Mouse (Mus musculus): ENCODE results near the gene Pxdn. TPM values are rescaled to one million over a fixed set of nuclear protein-coding genes. Genes with fewer than 3 reads are reported as not detected.
A peak's percentile ranks its signal among the peaks of the same experiment; 100 is the strongest.

Gene Pxdn
- polyA plus RNA-seq, 1 experiment from 2014 or later, result 48.0 TPM

GRCm38 (mm10) chr12:30030571-30030970, 93.2 kb downstream of the Pxdn start:
- H3K4me1 ChIP-seq (replicated peaks), result peaks cover 5% of the 10 kb centered on the region
- WGBS, result 88% methylated on average over 5 of the region's 5 CpGs
- H3K4me3 ChIP-seq (replicated peaks), result no peak overlapping the region
- H3K27ac ChIP-seq, result no peak overlapping the region
- ATAC-seq, result no peak
- H3K27me3 ChIP-seq, result no peaks in the 10 kb centered on the region
- H3K36me3 ChIP-seq, result no peaks in the 10 kb centered on the region
- H3K9ac ChIP-seq (replicated peaks), result no peak overlapping the region
- no peaks in the 10 kb centered on the region for H3K9me3 ChIP-seq
- H3K4me2 ChIP-seq (replicated peaks), result no peak overlapping the region

- no peak overlapping the region for H3K9ac ChIP-seq (replicated peaks)
- H3K36me3 ChIP-seq, result no peaks in the 10 kb centered on the region
- WGBS, result 92% methylated on average over 5 of the region's 5 CpGs
- H3K9me3 ChIP-seq, result no peaks in the 10 kb centered on the region
- H3K27ac ChIP-seq, result no peak overlapping the region
- H3K4me2 ChIP-seq (replicated peaks), result no peak overlapping the region
- ATAC-seq, result no peak
- no peaks in the 10 kb centered on the region for H3K27me3 ChIP-seq
- H3K4me3 ChIP-seq (replicated peaks), result no peak overlapping the region
- peaks cover 21% of the 10 kb centered on the region for H3K4me1 ChIP-seq (replicated peaks)
These were observed 97.3 kb downstream of the Pxdn start for GRCm38 (mm10) chr12:30034681-30035080.

GRCm38 (mm10) chr12:30035406-30035805, 98.0 kb downstream of the Pxdn start:
- Histone ChIP-seq H3K36me3 (no peaks in the 10 kb centered on the region), H3K4me1 (replicated peaks) (peaks cover 21% of the 10 kb centered on the region), H3K27ac (peak overlapping the region; percentile 42; the same call in 1 of the 2 replicates), H3K27me3 (no peaks in the 10 kb centered on the region), H3K4me2 (replicated peaks) (no peak overlapping the region), H3K9me3 (no peaks in the 10 kb centered on the region), H3K4me3 (replicated peaks) (no peak overlapping the region), H3K9ac (replicated peaks) (no peak overlapping the region)
- 37% methylated on average over 1 of the region's 1 CpGs for WGBS
- no peak for ATAC-seq

GRCm38 (mm10) chr12:30035841-30036568, 98.6 kb downstream of the Pxdn start:
- H3K4me3 ChIP-seq (replicated peaks), result no peak overlapping the region
- ATAC-seq, result no peak
- peaks cover 21% of the 10 kb centered on the region for H3K4me1 ChIP-seq (replicated peaks)
- no peaks in the 10 kb centered on the region for H3K9me3 ChIP-seq
- H3K27ac ChIP-seq, result peak overlapping the region; percentile 42
- no peak overlapping the region for H3K4me2 ChIP-seq (replicated peaks)
- no peaks in the 10 kb centered on the region for H3K36me3 ChIP-seq
- no peak overlapping the region for H3K9ac ChIP-seq (replicated peaks)
- no peaks in the 10 kb centered on the region for H3K27me3 ChIP-seq

DNA sequence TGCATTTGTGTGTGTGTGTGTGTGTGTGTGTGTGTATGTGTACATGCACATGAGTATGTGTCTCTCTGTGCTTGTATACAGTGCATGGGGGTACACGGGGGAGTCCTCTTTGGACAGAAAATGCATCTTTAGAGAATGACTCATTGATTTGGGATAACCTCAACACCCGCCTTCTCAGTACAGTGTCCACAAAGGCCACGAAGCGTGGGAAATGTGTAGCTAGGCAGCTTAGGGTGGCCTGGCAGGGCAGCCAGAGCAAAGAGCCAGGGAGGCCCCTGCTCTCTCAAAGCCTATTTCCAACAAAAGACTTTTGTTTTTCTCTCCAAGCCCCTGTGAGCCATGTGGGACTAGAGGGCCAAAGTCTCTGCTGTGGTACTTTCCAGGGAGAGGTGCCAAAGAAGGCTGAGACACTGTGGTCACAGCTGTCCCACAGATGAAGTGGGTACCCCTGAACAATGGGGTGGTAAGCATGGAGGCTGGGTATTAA, 99.2 kb downstream of the Pxdn start:
- Histone ChIP-seq H3K36me3 (no peaks in the 10 kb centered on the region), H3K27ac (peak overlapping the region; percentile 42), H3K4me3 (replicated peaks) (no peak overlapping the region), H3K4me2 (replicated peaks) (no peak overlapping the region), H3K9ac (replicated peaks) (no peak overlapping the region), H3K9me3 (no peaks in the 10 kb centered on the region), H3K27me3 (no peaks in the 10 kb centered on the region), H3K4me1 (replicated peaks) (peaks cover 21% of the 10 kb centered on the region)
- WGBS, result 19% methylated on average over 4 of the region's 4 CpGs
- ATAC-seq, result peak; percentile 77

DNA sequence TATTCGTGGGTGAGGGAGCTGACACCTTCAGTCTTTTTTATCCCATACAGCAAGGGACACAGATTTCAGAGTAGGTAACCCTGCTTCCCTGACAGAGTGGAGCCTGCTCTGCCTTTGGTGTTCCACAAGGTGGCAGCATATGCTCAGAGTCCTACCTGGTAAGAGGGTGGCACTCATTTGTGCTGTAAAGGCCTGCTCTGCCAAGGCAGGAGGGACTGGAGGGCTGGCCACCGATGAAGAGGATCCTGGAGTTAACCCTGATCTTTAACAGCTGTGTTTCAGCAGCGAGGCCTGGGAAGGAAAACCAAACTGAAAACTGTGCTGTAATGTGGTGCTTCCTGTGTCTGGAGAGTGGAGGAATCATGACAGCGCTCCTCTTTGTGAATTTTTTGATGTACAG, 102.2 kb downstream of the Pxdn start:
- ATAC-seq, result peak; percentile 67
- 51% methylated on average over 4 of the region's 4 CpGs for WGBS
- H3K9ac ChIP-seq (replicated peaks), result no peak overlapping the region

GRCm38 (mm10) chr12:30040150-30040549, 102.7 kb downstream of the Pxdn start:
- Histone ChIP-seq H3K4me3 (replicated peaks) (no peak overlapping the region), H3K27ac (no peak overlapping the region), H3K9me3 (no peaks in the 10 kb centered on the region), H3K9ac (replicated peaks) (no peak overlapping the region), H3K27me3 (no peaks in the 10 kb centered on the region), H3K4me2 (replicated peaks) (no peak overlapping the region), H3K36me3 (no peaks in the 10 kb centered on the region), H3K4me1 (replicated peaks) (peaks cover 21% of the 10 kb centered on the region)
- no peak for ATAC-seq
- WGBS, result 27% methylated on average over 4 of the region's 4 CpGs

More for the DNA sequence above, 102.2 kb downstream of the Pxdn start:
- Histone ChIP-seq H3K9me3 (no peaks in the 10 kb centered on the region), H3K27ac (no peak overlapping the region), H3K4me1 (replicated peaks) (peaks cover 21% of the 10 kb centered on the region), H3K36me3 (no peaks in the 10 kb centered on the region), H3K27me3 (no peaks in the 10 kb centered on the region), H3K4me3 (replicated peaks) (no peak overlapping the region), H3K4me2 (replicated peaks) (no peak overlapping the region)

- no peak for ATAC-seq
- Histone ChIP-seq H3K4me1 (replicated peaks) (no peaks in the 10 kb centered on the region), H3K4me3 (replicated peaks) (no peak overlapping the region), H3K4me2 (replicated peaks) (no peak overlapping the region), H3K9me3 (no peaks in the 10 kb centered on the region), H3K27me3 (no peaks in the 10 kb centered on the region; the same call in 1 of the 2 replicates), H3K9ac (replicated peaks) (no peak overlapping the region), H3K36me3 (no peaks in the 10 kb centered on the region), H3K27ac (no peak overlapping the region)
- 86% methylated on average over 5 of the region's 6 CpGs for WGBS
These were observed 111.4 kb downstream of the Pxdn start for GRCm38 (mm10) chr12:30048848-30049247.

DNA sequence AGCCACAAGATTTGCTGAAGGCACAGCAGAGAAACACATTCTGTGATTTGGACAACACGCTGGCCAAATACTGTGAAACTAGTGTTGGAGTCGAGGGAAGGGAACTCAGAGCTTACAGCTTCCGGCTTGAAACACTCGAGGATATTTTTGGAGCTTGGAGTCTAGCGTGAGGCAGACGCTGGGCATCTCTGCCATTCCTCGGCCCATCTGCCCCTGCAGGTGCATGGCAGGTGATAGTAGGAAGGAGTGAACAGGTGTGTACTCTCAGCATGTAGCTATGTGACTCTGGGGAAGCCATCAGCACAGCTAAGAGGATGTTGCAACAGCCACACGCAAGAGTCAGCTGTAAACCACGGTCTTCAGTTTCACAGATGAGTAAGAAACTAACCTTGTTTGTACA, 112.4 kb downstream of the Pxdn start:
- no peak overlapping the region for H3K4me3 ChIP-seq (replicated peaks)
- H3K9me3 ChIP-seq, result no peaks in the 10 kb centered on the region
- ATAC-seq, result no peak
- no peak overlapping the region for H3K4me2 ChIP-seq (replicated peaks)
- no peaks in the 10 kb centered on the region for H3K4me1 ChIP-seq (replicated peaks)
- H3K9ac ChIP-seq (replicated peaks), result no peak overlapping the region
- WGBS, result 84% methylated on average over 9 of the region's 9 CpGs
- H3K27ac ChIP-seq, result no peak overlapping the region
- no peaks in the 10 kb centered on the region; the same call in 1 of the 2 replicates for H3K27me3 ChIP-seq
- no peaks in the 10 kb centered on the region for H3K36me3 ChIP-seq

GRCm38 (mm10) chr12:30050235-30050634, 112.8 kb downstream of the Pxdn start:
- 0 out of 2 replicates have a peak, but pooled peaks have one; percentile 53 for ATAC-seq
- no peaks in the 10 kb centered on the region for H3K36me3 ChIP-seq
- H3K9ac ChIP-seq (replicated peaks), result no peak overlapping the region
- no peaks in the 10 kb centered on the region; the same call in 1 of the 2 replicates for H3K27me3 ChIP-seq
- no peak overlapping the region for H3K27ac ChIP-seq
- WGBS, result 17% methylated on average over 4 of the region's 4 CpGs
- no peak overlapping the region for H3K4me3 ChIP-seq (replicated peaks)
- no peaks in the 10 kb centered on the region for H3K4me1 ChIP-seq (replicated peaks)
- no peak overlapping the region for H3K4me2 ChIP-seq (replicated peaks)
- no peaks in the 10 kb centered on the region for H3K9me3 ChIP-seq

DNA sequence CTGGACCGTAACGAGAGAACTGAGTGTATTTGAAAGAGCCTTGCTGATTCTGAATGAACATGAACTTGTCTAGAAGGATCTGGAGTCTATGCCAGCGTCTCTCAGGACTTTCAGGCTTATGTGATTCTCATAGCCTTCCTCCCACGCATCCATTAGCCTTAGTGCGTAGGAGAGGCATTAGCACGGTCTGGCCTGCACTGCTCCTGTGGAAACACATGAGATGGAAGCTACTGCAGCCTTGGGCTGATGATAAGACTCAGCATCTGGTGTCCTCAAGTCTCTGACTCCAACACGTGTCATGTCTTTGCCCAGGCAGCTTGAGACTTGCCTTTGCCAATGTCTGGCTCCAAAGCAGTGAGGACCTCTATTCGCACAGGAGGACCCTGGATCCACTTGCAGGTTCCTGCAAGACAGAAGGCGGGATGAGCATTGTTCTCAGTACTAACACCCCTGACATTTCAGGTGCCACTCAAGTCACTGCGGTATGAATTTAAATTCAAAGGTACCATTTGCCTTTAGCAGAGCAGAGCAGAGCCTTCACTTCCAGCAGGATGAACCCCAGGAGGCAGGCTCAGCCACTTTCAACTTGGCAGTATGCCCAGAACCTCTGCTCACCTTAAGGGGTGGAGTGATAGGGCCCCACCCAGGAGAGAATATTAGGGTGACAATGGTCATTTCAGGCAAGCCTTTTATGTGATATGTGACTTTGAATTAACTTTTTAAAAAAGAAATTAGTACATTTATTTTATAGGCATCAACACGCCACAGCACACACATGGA, 117.5 kb downstream of the Pxdn start:
- no peak overlapping the region for H3K4me2 ChIP-seq (replicated peaks)
- no peak overlapping the region for H3K9ac ChIP-seq (replicated peaks)
- ATAC-seq, result no peak
- no peak overlapping the region for H3K4me3 ChIP-seq (replicated peaks)
- H3K9me3 ChIP-seq, result no peaks in the 10 kb centered on the region
- H3K27me3 ChIP-seq, result no peaks in the 10 kb centered on the region
- no peaks in the 10 kb centered on the region for H3K4me1 ChIP-seq (replicated peaks)
- WGBS, result 92% methylated on average over 11 of the region's 11 CpGs
- no peaks in the 10 kb centered on the region for H3K36me3 ChIP-seq
- H3K27ac ChIP-seq, result no peak overlapping the region

GRCm38 (mm10) chr12:30058044-30058443, 120.6 kb downstream of the Pxdn start:
- Histone ChIP-seq H3K27me3 (no peaks in the 10 kb centered on the region), H3K4me2 (replicated peaks) (no peak overlapping the region), H3K9me3 (no peaks in the 10 kb centered on the region), H3K27ac (no peak overlapping the region), H3K4me3 (replicated peaks) (no peak overlapping the region), H3K4me1 (replicated peaks) (no peaks in the 10 kb centered on the region), H3K36me3 (no peaks in the 10 kb centered on the region), H3K9ac (replicated peaks) (no peak overlapping the region)
- WGBS, result 82% methylated on average over 6 of the region's 6 CpGs
- ATAC-seq, result no peak

All from midbrain, embryonic 13.5 days (tissue).